Mouse (Mus musculus) layer of hippocampus, postnatal 25 days (tissue): ENCODE measurements around the gene Gdap1l1. TPM values are rescaled to one million over a fixed set of nuclear protein-coding genes. Genes with fewer than 3 reads are reported as not detected.
"Not testable (repeated sequence)": the region's sequence is repeated elsewhere in the genome, so short reads cannot be mapped to it uniquely, and the experiment has no call there.

Experiments used
- DNase-seq, 2 experiments: peaks; one replicate each; pipeline ENCODE4 v3.0.0; 2022; ENCODE audit warnings: mixed read lengths in 2 of 2, low spot score in 1 of 2; ENCODE audit errors: extremely low spot score in 1 of 2
- total RNA-seq, 2 experiments: library from RNA; stranded (reverse); gene quantifications; 2 replicates each; pipeline ENCODE4 v1.2.3; 2021

Gene Gdap1l1
- 10 to 100 TPM; 64.5 to 74.6 TPM for total RNA-seq

DNA sequence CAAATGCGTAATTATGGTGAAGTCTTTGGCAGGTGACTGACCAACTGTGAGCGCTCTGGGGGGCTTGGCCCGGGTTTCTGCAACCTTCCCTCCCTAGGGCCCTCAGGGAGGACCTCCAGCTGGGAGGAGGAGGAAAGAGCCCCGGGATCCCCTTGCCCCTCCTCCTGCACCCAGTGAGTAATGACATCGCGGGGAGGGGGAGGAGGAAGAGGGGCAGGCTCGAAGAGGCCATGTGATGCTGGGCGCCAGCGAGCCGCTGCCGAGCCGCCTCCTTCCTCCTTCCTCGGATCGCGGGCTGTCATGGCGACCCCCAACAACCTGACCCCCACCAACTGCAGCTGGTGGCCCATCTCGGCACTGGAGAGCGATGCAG is at the start of gene Gdap1l1:
TSS of gene Gdap1l1 (plus strand) at position 231 of the 373 bp plus-strand sequence.
- DNase-seq = peak; percentile 58 to 64

DNA sequence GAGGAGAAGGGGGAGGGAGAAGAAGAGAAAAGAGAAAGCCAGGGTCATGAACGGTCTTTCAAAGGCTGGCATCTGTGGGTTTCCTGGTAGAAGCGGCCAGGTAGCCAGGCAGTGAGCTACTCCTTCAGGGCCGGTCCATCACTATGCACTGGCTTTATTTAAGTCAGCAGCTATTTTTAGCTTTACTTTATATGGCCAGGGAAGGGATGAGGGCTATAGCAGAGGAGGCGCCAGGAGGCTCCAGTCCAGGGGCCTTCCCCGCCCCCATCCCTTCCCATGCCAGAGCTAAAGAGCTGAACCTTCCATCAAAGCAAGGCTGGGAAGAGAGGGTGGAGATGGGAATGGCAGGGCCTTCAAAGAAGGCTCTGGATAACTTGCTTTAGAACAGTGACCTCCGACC is 45.8 kb upstream of the Gdap1l1 start:
- no peak for DNase-seq

DNA sequence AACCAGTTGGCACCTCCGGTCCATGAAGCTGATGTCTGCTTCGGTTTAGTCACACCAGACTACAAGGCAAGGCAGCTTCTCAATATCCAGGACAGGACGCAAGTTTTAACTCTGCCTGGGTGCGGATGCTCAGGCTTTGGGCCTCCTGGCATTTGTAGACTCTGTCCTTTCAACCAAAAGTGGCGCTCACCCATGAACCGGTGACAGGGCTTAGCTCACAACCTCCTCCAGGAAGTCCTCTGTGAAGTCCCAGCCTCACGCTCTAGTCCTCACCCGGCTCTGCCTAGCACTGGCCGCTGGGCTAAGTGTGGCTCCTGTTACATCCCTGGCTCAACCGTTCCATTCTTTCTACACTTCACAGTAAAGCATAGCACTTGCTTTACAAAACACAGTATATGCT is 45.0 kb upstream of the Gdap1l1 start:
- DNase-seq = no peak

DNA sequence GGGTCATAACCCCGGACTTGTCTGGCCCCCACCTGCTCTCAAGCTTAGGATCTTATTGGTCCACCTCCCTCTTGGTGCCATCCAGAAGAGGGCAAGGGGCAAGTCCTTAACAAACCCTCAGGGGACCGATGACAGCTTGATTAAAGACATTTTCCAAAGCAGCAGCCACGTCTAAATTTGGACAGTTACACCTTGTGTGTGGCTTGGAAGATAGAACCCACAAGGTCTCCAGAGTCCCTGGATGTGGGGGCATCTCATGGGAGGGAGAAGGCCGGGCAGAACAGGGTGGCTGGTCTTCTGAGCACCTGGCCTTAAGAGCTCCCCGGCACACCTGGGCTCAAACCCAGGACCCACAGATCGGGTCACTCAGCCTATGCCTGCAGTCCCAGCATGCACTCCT is 44.3 kb upstream of the Gdap1l1 start:
- DNase-seq = no peak

DNA sequence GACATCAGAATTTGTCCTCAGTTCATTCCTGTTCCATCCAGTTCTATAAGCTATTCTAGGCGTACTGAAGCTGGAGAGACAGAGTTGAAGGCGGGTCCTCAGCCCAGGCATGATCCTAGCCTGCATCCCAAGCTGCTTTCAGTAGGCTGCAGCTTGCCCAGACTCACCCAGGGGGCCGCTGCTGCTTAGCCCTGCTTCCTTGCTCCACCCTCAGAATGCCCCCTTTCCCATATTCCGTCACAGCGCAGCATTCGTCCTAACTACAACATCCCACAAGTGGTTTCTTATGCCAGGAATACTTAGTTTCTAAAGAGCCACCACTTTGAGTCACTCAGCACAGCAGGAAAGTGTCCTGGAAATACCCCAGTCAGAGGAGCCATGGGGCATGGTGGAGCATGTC is 43.3 kb upstream of the Gdap1l1 start:
- no peak for DNase-seq

DNA sequence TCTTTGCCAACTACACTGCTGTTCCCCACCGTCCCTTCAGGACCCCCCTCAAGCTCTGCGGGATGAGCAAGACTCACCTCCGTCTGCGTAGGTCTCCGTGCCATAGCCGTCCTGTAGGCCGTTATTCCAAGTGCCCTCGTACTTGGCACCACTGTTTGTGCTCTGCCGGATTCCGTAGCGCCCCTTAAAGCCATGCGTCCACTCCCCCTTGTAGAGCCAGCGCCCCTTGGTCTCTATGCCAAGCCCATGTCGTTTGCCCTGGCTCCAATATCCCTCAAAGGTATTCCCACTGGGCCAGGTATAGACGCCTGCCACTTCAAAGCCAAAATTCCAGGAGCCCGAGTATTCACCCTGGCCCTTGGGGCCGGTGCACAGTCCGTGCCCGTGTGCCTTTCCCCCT is 41.2 kb upstream of the Gdap1l1 start:
- DNase-seq = no peak

DNA sequence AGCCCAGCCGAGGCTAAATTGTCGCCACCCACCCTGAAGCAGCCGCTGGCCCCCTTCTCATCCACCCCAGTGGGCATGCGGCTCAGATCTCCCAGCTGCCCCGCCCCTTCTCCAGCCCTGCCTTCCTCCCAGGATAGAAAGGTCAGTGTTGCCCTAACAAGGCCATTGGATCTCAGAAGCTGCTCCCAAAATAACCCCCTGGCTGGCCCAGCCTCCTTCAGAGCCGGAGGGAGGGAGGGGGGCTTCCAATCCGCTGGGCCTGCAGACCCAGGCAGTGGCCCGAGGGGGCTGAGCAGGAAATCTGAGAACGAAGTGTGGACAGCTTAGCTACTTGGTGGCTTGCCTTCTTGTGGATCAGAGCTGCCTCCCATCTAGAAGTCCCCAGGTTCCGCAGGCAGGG is 40.4 kb upstream of the Gdap1l1 start, which contains the start of gene Jph2:
TSS of gene Jph2 (minus strand) at position 89 of the 400 bp plus-strand sequence.
- no peak for DNase-seq

DNA sequence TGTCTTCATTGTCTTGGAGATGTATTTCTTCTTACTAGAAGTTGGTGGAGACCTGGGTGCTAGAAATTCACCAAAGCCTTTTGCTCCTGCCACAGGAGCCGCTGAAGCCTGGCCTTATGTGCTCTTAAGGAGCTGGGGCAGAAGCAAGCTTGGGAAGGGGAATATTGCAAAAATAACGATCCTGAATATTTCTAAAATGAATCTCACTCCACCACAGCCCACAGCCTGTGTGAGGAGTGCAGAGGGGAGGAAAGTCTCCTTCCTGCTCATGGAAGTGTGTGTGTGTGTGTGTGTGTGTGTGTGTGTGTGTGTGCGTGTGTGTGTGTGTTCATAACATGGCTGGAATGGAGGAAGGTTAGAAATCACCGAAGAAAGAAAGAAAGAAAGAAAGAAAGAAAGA is 39.5 kb upstream of the Gdap1l1 start:
- DNase-seq = no peak

DNA sequence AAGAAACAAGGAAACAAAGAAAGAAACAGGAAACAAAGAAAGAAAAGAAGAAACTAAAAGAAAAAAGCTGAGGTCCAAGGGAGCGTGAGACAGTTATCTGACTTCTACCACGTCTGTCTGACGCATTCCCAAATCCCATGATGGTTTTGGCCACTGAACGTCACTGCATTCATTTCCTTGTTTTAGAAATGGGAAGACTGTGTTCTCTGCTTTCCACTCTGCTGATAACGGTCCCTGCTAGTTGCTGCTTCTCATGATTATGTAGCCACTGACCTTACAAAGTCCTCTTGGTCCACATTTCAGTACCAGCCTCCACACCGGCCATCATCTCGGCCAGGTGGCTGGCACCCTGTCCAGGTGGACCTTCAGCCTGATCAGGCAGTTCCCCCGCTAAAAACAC is 39.1 kb upstream of the Gdap1l1 start:
- DNase-seq = no peak

DNA sequence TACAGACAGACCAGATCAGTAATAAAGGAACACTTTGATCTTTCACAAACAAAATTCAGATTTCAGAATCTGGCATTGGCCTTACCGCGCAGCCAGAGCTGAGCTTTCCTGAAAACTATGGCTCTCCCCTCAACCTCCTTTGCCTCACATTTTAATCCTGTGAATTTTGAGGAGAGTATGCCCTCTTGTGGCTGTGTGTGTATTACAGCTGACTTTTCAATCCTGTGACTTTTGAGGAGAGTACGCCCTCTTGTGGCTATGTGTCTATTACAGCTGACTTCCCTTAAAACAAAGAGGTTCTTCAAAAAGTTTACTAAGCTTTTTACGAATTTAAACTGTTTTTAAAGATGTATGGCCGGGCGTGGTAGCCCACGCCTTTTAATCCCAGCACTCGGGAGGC is 37.1 kb upstream of the Gdap1l1 start:
- DNase-seq = peak; percentile 71 to 87

DNA sequence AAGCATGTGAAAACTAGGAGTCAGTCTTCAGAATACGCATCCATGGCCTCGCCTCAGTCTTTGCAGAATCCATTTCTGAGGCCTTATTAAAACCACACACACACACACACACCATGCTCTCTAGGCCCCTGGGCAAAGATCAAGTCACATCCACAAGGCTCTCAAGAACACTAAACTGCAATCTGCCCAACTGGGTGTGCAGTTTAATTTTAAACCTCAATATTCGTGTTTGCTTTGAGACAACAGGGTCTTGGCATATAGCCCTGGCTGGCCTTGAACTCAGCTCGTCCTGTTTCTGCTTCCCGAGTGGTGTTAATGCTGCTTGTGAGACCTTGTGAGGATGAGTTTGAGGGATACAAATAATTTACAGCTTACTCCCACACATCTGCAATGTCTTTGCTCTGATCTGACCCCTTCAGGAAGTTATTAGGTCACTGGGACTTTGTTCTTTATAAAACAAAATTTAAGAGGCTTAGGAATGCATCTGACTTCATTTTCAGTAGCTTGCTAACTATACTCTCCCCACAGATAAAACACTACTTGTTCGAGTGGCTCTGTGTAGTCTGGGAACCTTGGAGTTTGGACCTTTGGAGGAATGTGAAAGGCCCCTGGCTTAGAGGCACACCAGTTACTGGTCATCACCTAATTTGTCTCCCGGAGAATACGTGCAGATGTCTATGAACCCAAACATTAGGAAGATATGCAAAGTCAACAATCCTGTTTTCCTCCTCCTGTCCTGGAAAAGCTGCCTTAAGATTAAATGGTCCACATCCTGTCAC is 34.0 kb upstream of the Gdap1l1 start:
- DNase-seq = no peak

DNA sequence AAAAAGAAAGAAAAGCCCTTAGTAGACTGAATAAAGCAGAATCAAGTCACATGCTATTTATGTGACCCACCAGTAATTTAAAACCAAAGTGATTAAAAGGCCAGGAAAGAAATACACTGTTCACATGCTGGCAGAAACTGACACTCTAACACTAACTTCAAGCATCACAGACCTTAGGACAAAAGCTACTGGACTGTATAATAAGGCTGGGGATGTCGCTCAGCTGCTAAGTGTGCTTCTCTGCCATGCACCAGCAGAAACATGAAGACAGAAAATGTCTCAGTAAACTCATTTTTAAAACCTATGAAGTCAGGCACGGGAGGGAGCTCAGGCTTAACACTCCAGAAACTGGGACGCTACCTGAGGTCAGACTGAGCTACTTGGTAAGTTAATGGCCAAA is 28.1 kb upstream of the Gdap1l1 start:
- no peak for DNase-seq

DNA sequence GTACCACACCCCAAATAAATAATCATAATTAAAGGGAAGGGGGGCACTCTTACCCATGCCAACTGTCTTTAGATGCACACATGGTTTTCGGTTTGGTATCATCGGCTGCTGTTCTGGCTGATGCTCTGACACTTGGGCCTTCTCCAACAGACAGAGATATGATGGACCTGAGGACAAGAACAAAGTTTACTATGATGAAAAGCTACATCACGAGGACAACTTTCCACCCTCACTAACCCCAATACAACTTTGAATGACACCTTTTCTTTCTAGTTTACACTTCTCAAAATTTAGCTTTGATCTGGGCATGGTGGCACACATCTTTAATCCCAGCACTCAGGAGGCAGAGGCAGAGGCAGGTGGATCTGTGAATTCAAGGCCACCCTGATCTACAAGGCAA is 26.9 kb upstream of the Gdap1l1 start:
- not testable (repeated sequence) for DNase-seq

DNA sequence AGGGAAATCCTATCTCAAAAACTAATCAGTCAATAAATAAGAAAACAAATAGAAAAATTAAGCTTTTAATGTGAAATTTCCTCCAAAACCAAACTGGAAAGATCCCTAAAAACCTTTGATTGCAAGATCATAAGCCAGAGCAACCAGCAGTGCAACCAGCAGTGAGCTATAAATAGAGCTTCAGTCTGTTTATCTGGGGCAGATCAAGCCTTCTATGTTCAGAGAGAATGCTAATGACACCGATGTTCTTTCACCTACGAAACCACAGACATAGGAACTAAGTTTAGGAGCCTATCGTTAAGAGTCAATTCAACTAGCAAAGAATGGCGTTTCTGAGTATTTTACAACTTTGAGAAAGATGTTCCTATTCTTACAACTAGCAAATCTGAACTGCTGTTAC is 26.4 kb upstream of the Gdap1l1 start:
- no peak for DNase-seq

DNA sequence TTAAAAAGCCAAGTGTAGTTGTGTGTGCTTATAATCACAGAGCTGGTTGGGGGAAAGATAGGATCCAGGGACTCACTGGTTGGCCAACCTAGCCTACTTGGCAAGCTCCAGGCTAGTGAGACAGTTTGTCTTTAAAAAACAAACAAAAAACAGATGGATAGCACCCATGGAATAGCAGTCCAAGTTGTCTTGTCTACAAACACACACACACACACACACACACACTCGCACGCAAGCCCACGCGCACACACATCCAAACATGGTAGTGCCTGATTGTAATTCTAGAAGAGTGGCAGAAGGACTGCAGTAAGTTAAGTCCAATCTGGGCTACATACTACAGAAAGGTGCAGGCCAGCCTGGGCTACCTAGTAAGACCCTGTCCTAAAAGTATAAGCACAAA is 25.9 kb upstream of the Gdap1l1 start:
- peak in 1 of 2 experiments; percentile 11 for DNase-seq

DNA sequence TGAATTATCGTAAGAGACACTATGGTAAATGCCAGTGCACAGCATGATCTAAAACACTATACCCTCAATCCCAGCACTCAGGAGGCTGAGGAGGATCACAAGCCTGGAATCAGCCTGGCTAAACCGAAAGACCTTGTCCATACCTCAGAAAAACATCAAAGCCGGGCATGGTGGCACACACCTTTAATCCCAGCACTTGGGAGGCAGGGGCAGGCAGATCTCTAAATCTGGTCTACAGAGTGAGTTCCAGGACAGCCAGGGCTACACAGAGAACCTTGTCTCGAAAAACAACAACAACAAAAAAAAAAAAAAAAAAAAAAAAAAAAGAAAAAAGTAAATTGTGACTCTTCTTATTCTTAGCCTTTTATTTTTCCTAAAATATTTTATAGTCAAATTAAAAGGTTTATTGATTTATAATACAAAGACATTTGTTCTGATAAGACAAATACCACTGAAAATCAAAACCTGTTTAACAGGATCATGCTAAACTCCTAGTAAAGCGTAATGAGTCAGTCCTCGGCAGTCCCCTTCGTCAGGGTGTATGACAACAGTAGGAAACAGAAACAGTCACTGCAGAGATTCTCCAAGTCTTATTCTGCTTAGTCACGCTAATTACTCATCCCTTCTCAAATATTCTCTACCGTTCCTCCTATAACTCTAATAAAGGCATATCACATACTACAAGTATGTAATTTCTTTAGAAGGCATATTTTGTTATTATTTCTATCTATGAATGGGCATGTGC is 25.3 kb upstream of the Gdap1l1 start:
- no peak for DNase-seq

DNA sequence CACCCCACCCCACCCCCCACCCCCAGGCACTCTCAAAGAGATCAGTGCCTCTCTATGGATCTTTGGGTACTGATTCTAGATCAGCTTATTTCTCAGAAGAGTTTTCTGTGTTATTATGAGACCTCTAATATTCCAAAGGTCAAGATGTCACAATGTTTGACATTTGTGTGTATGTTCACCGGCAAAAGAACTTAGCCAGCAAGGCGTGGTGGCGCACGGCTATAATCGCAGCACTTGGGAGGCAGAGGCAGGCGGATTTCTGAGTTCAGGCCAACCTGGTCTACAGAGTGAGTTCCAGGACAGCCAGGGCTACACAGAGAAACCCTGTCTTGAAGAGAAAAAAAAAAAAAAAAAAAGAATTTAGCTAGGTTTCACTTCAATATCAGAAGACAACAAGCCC is 21.2 kb upstream of the Gdap1l1 start:
- no peak for DNase-seq

DNA sequence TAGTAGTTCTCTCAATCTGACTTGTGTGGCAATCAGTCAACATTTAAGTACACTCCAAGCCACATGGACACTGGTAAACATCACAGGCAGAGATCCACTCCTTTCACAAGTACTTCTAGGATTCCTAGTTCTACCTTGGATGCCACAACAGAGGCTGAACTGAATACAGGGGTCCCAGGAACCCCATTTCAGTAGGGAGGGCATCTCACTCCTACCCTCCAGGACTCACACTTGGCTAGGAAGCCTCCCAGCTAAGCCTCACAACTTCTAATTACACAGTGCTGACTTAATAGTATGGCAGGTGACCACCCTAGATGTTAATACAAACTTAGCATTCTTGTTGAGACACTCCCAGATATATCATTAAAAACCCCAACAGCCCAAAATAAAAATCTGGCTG is 20.4 kb upstream of the Gdap1l1 start:
- DNase-seq = no peak

DNA sequence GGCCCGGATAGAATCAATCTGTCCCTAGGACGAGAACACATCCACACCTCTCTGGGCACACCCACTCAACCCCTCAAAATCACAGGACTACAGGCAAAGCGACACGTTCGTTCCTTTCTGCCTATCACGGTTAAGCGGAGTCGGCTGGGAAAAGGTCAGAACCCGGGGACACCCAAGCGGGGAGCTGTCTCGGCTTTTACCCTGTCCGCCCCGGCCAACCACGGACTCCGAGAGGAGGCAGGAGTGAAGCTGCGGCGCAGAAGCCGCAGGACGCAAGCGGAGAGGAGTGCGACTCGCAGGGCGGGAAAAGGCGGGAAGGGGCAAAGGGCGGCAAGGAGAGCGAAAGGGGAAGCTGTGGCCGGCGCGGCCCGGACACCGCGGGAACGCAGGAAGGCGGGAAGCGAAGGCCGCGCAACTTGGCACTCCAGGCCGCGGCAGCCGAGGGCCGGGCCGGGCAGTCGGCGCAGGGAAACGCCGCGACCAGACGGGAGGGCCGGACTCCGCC is 19.4 kb upstream of the Gdap1l1 start:
- DNase-seq = no peak

DNA sequence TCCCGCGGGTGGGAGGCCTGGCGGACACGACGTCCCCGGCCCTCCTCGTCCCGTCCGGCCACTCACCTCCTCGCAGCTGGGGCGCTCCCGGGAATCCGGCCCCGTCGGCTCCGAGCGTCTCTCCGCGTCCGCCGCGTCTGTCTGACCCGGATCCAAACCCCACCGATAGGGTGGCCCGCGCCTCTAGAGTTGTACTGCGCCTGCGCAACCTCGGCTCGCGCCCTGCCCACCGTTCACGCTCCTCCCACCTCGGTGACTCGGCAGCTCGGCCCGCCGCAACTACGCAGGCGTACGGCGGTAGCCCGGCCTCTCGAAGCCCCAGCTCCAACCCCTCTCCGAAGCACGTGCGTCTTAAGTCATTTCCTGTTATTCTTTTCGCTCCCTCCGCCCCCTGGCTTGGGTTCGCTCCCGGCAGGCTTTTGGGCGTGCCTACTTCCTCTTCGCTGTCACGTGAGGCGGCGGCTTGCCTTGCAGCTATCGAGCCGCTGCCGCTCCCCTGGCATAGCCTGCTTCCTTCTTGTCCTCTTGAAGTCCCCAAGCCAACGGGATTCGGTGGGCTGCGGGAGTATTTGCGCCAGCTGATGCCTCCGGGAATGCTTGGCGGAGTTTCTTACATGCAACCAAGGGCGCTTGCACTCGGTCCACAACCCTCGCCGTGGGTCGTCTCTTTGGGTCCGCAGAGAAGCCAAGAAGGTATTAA is 18.8 kb upstream of the Gdap1l1 start:
- DNase-seq = peak; percentile 95 to 97

DNA sequence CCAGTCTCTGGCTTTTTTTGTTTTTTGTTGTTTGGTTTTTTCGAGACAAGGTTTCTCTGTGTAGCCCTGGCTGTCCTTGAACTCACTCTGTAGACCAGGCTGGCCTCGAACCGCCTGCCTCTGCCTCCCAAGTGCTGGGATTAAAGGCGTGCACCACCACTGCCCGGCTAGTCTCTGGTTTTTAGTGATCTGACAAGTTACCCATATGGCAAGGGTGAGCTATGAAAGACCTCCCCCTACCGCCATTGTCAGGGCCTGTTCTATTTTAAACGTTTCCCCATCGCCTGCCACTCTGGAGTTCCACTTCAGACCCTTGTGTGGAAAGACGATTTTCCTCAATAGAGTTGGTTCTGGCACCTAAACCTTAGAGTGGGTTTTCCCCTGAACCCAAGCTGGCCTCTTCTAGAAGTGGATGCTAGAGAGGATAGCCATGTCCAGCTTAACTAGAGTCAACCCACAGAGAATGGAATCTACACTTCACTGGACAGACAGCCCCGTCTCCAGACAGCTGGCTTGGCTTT is 17.9 kb upstream of the Gdap1l1 start:
- no peak for DNase-seq
